Mouse (Mus musculus) frontal cortex, adult (tissue): ENCODE measurements around the gene Ggt1.

Experiments used
- ATAC-seq: cut with Nextera tagmentation; 2 replicates; pipeline ENCODE4 v1.9.2; 2017; ENCODE audit warnings: mild to moderate bottlenecking, moderate library complexity, mixed read lengths; ENCODE audit not compliant: low TSS enrichment

Ggt1 gene

DNA sequence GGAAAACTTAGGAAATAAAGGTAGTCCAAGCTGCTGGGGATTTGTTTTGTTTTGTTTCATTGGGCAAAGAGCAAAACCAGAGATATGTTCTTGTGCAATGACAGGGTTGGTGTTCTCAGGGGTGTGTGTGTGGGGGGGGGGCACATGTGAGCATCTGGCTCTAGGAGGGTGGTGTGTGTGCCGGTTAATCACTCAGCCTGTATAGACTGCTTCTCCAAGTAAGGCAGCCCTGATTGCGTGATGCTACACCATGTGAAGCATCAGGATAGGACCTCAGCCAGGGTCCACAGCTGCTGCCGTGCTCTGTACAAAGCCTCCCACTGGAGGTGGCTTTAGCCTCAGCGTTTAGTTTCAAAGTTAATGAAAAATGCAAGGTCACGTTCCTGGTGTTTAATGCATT is 71.6 kb downstream of the Ggt1 start:
- no peak for ATAC-seq

GRCm38 (mm10) chr10:75633576-75634139 is 72.3 kb downstream of the Ggt1 start:
- no peak for ATAC-seq

DNA sequence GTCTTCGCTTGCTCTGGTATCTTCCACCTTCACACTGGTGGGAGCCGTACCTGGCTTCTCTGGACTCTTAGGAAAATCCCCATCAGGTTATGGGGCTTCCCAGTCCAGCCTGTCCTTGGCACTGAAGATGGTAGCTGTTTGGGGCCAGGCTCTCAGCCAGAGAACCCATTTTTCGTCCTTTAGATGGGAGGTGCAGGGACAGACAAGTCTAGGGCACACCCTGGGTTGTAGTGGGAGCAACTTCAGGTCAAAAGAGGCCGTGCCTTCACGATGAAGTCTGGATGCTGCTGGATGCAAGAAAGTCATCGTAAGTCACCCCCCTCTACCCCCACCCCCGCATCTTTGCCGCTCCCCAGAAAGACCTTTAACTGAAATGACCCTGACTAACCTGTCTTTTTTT is 73.2 kb downstream of the Ggt1 start:
- no peak for ATAC-seq

GRCm38 (mm10) chr10:75635019-75635692 is 73.8 kb downstream of the Ggt1 start:
- ATAC-seq = 0 out of 2 replicates have a peak, but pooled peaks have one; percentile 8

DNA sequence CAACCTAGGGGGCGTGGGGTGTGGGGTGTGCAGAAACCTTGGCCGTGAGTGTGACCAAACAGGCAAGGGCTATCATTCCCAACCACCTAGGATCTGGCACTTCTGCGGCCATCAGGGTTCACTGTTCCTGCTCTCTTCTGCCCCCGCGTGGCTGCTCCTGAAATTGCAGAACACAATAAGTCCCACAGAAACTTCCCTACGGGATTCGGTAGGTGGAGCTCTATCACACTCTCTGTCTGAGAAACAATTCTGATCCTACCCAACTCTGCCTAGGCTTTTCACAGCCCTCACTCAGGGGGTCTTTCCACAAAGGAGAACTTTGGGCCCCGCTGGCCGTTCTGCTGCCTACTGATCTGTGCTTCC is 74.3 kb downstream of the Ggt1 start:
- ATAC-seq = peak; percentile 86
